Mouse (Mus musculus) limb, embryonic 13.5 days (tissue): ENCODE data around the gene Iqcf5. TPM values are rescaled to one million over a fixed set of nuclear protein-coding genes. Genes with fewer than 3 reads are reported as not detected.
A peak's percentile ranks its signal among the peaks of the same experiment; 100 is the strongest.

Experiments used
- ATAC-seq: fragments of 200-750 bp; cut with Nextera tagmentation; 2 replicates; pipeline ENCODE4 v1.8.0; 2017; ENCODE audit warnings: low read depth, moderate number of reproducible peaks, moderate TSS enrichment; ENCODE audit not compliant: low FRiP score
- H3K27ac ChIP-seq: fragments of 300-500 bp; sonication (generic); 2 replicates; pipeline ENCODE4 v1.5.1; 2015; ENCODE audit warnings: inconsistent platforms, mild to moderate bottlenecking, moderate library complexity
- H3K27me3 ChIP-seq: fragments of 300-500 bp; sonication (generic); 2 replicates; pipeline ENCODE4 v1.6.1; 2015; ENCODE audit warnings: mild to moderate bottlenecking, inconsistent platforms
- H3K36me3 ChIP-seq: fragments of 300-500 bp; sonication (generic); 2 replicates; pipeline ENCODE4 v1.6.1; 2015; ENCODE audit warnings: inconsistent platforms, mild to moderate bottlenecking, moderate library complexity
- H3K4me1 ChIP-seq: fragments of 300-500 bp; sonication (generic); 2 replicates; pipeline ENCODE4 v1.6.1; 2015; ENCODE audit warnings: inconsistent platforms
- H3K4me2 ChIP-seq: fragments of 300-500 bp; sonication (generic); replicated peaks from 2 replicates; pipeline ENCODE4 v1.6.1; 2015; ENCODE audit warnings: inconsistent platforms, mild to moderate bottlenecking, moderate library complexity
- H3K4me3 ChIP-seq: fragments of 300-500 bp; sonication (generic); 2 replicates; pipeline ENCODE4 v1.5.1; 2015; ENCODE audit warnings: moderate library complexity, mild to moderate bottlenecking, inconsistent platforms
- H3K9ac ChIP-seq: fragments of 300-500 bp; sonication (generic); 2 replicates; pipeline ENCODE4 v1.6.1; 2015; ENCODE audit warnings: mild to moderate bottlenecking, inconsistent platforms
- H3K9me3 ChIP-seq: fragments of 300-500 bp; sonication (generic); 2 replicates; pipeline ENCODE4 v1.6.1; 2016; ENCODE audit warnings: inconsistent platforms
- WGBS: fragments of 180-500 bp; shearing (Covaris S2); methylation state at CpG from one replicate; pipeline ENCODE4 v1.1.7; 2015; 5-methylcytosine and 5-hydroxymethylcytosine counted together
- polyA plus RNA-seq: library from polyadenylated mRNA; unstranded; fragments of >200 nt; fragmentation: Nextera tagmentation; extraction: Ambion mirVana; gene quantifications from 2 replicates; pipeline ENCODE4 v1.2.1, GENCODE M21; 2015

The Iqcf5 gene
- polyA plus RNA-seq, 1 experiment from 2014 or later: not detected

DNA sequence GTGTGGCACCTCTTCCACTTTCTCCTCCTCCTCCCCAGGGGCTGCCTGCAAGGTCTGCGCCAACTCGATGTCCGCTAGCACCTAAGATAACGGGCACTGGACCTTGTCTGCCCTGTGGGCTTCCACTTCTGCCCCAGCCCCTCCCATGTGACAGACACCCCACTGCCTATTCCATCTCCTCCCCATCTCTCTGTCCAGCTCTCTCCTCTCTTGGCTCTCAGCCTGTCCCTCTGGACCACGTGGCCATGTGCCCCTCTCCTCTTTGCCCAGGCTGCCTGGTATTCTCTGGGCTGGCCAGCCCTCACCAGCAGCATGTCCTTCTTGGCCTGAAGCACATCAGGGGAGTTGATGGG, 40.6 kb upstream of the Iqcf5 start:
- Histone ChIP-seq H3K9ac (no peak overlapping the region), H3K4me2 (no peak overlapping the region)
- no peak for ATAC-seq

DNA sequence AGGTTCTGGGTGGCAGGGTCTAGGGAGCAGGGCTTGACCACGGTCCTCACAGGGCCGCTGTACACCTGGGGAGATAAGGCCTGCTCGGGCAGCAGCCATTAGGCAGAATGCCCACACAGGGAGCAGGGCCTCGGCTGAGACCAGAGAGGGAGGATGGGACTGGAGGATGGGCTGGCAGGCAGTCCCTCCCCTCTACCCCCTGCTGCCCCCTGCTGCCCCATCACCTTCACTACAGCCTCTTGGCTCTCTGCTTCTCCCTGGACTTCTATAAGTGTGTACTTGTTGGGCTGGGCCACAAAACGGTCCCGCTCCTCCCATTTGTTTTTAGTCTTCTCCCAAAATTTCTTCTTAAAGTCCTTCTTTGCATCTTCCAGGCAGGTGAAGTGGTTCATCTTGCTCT, 39.9 kb upstream of the Iqcf5 start:
- H3K4me2 ChIP-seq: peak overlapping the region; percentile 35
- H3K4me1 ChIP-seq: peaks cover 39% of the 10 kb centered on the region
- 12% methylated on average over 6 of the region's 6 CpGs for WGBS
- H3K9me3 ChIP-seq: no peaks in the 10 kb centered on the region
- peaks cover 4% of the 10 kb centered on the region; the same call in 1 of the 2 replicates for H3K36me3 ChIP-seq
- H3K27me3 ChIP-seq: no peaks in the 10 kb centered on the region
- H3K9ac ChIP-seq: peak overlapping the region; percentile 55; the same call in 1 of the 2 replicates
- no peak overlapping the region for H3K27ac ChIP-seq
- no peak; the same call in 1 of the 2 replicates for ATAC-seq
- H3K4me3 ChIP-seq: no peak overlapping the region

More for the DNA sequence above, 40.6 kb upstream of the Iqcf5 start:
- H3K4me1 ChIP-seq: peaks cover 39% of the 10 kb centered on the region
- 65% methylated on average over 2 of the region's 5 CpGs for WGBS
- no peaks in the 10 kb centered on the region for H3K36me3 ChIP-seq
- H3K9me3 ChIP-seq: no peaks in the 10 kb centered on the region
- H3K27ac ChIP-seq: no peak overlapping the region
- no peak overlapping the region for H3K4me3 ChIP-seq
- H3K27me3 ChIP-seq: no peaks in the 10 kb centered on the region

- peaks cover 8% of the 10 kb centered on the region for H3K36me3 ChIP-seq
- no peaks in the 10 kb centered on the region for H3K27me3 ChIP-seq
- H3K4me1 ChIP-seq: peaks cover 39% of the 10 kb centered on the region
- 71% methylated on average over 7 of the region's 7 CpGs for WGBS
- peak overlapping the region; percentile 35 for H3K4me2 ChIP-seq
- no peaks in the 10 kb centered on the region for H3K9me3 ChIP-seq
- H3K9ac ChIP-seq: peak overlapping the region; percentile 39; the same call in 1 of the 2 replicates
- peak overlapping the region; percentile 1; the same call in 1 of the 2 replicates for H3K4me3 ChIP-seq
- no peak for ATAC-seq
- H3K27ac ChIP-seq: no peak overlapping the region
Measured at GRCm38 (mm10) chr9:106475046-106475445, 39.3 kb upstream of the Iqcf5 start.

DNA sequence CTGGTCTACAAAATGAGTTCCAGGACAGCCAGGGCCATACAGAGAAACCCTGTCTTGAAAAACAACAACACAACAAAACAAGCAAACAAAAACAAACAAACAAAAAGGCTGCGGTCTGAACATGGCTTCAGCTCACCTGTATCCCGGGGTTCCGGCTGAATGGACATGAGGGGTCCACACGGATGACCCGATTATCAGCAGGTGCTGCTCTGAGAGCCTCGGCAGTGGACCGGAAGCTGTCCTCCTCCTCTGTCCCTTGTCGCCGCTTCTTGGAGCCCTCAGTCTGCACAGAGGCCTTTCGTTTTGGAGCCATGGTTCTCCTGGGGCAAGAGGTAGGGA, 38.7 kb upstream of the Iqcf5 start, which contains the start of gene Rrp9:
Gene Rrp9 (plus strand): TSS at position 301 of the 339 bp plus-strand sequence.
- Histone ChIP-seq H3K36me3 (peaks cover 13% of the 10 kb centered on the region), H3K4me1 (peaks cover 39% of the 10 kb centered on the region), H3K27me3 (no peaks in the 10 kb centered on the region), H3K4me2 (peak within 1 kb of the TSS; percentile 52), H3K9ac (peak within 1 kb of the TSS; percentile 46; the same call in 1 of the 2 replicates), H3K27ac (peak within 1 kb of the TSS; percentile 62), H3K9me3 (no peaks in the 10 kb centered on the region), H3K4me3 (peak within 1 kb of the TSS; percentile 79)
- ATAC-seq: no peak
- WGBS: 90% methylated on average over 10 of the region's 10 CpGs

DNA sequence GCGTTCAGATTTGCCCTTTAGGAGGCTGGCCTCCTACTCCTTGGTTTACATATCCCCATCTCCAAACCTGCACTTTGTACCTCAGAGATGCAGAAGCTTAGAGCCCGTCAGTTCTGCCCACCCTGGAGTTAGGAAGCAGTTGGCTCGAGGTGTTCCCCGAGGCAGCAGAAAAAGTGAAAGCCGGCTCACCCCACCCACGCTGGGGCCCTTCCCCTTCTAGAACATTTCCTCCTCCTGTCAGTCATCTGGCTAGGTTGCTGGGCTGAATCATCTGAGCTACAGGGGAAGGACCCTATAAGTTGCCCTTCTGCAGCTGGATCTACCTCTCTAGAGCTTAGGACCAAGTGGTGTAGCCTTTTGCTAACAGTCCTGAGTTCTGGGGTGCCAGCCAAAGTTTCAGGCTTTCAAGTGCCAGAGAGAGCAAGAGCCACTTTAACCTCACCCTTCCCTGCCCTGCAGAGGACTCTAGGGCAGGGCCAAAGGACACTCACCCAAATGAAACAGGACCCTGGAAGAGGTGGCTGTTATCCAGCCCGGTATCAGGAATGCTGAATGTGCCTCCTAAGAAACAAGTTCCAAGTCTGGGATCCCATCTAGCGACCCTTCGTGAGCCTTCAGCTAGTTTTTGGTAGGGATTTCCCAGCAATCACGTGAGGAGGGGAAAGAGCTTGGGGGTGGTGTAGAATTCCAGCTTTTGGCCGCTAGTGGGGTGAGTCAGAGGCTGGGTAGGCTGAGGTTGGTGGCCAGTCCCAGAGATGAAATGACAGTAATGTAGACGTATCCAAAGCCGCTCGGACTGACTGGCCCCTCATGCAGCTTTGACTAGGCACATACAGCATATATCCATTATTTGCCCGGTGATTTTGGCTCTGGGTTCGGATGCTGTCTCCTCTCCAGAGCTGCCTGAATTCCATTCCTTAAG, 38.1 kb upstream of the Iqcf5 start:
- Histone ChIP-seq H3K9me3 (no peaks in the 10 kb centered on the region), H3K4me3 (peak overlapping the region; percentile 79), H3K36me3 (peaks cover 20% of the 10 kb centered on the region), H3K4me1 (peaks cover 39% of the 10 kb centered on the region), H3K27me3 (no peaks in the 10 kb centered on the region), H3K9ac (peak overlapping the region; percentile 46; the same call in 1 of the 2 replicates), H3K27ac (peak overlapping the region; percentile 62), H3K4me2 (peak overlapping the region; percentile 52)
- 25% methylated on average over 16 of the region's 16 CpGs for WGBS
- ATAC-seq: peak; percentile 30

GRCm38 (mm10) chr9:106476924-106477484, 37.4 kb upstream of the Iqcf5 start, which contains the start of gene Parp3:
TSS of gene Parp3 (minus strand) at chr9:106476949.
- Histone ChIP-seq H3K9ac (peak within 1 kb of the TSS; percentile 80), H3K4me1 (peaks cover 34% of the 10 kb centered on the region), H3K36me3 (peaks cover 25% of the 10 kb centered on the region), H3K27ac (peak within 1 kb of the TSS; percentile 62), H3K4me2 (peak within 1 kb of the TSS; percentile 97), H3K9me3 (no peaks in the 10 kb centered on the region), H3K27me3 (no peaks in the 10 kb centered on the region), H3K4me3 (peak within 1 kb of the TSS; percentile 79)
- WGBS: under 1% methylated on average over 41 of the region's 41 CpGs
- ATAC-seq: peak; percentile 99

GRCm38 (mm10) chr9:106477649-106478048, 36.7 kb upstream of the Iqcf5 start:
- H3K36me3 ChIP-seq: peaks cover 29% of the 10 kb centered on the region
- peak overlapping the region; percentile 79 for H3K4me3 ChIP-seq
- H3K9me3 ChIP-seq: no peaks in the 10 kb centered on the region
- 4% methylated on average over 16 of the region's 16 CpGs for WGBS
- no peaks in the 10 kb centered on the region for H3K27me3 ChIP-seq
- peak overlapping the region; percentile 80 for H3K9ac ChIP-seq
- ATAC-seq: no peak
- H3K27ac ChIP-seq: peak overlapping the region; percentile 10; the same call in 1 of the 2 replicates
- peaks cover 34% of the 10 kb centered on the region for H3K4me1 ChIP-seq
- H3K4me2 ChIP-seq: peak overlapping the region; percentile 97

DNA sequence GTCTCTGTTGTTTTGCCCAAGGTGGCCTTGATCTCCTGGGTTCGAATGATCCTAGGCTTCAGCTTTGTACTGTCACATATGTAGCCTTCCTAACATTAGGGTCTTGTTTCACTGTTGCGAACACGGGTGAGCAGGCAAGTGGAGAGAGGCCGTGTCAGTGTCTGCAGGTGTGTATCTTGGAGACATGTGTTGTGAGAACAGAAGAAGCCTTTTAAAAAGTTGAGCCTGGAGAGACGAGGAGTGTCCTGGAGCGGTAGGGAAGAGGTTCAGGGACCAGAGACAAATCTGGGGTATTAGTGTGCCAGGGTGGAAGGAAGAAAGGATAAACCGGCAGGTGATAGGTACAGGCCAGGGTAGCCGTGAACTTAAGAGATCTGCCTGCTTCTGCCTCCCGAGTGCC, 36.3 kb upstream of the Iqcf5 start:
- H3K4me1 ChIP-seq: peaks cover 34% of the 10 kb centered on the region
- ATAC-seq: no peak
- H3K4me3 ChIP-seq: peak overlapping the region; percentile 79
- H3K9me3 ChIP-seq: no peaks in the 10 kb centered on the region
- peak overlapping the region; percentile 80 for H3K9ac ChIP-seq
- WGBS: 83% methylated on average over 9 of the region's 9 CpGs
- no peak overlapping the region for H3K27ac ChIP-seq
- H3K27me3 ChIP-seq: no peaks in the 10 kb centered on the region
- H3K4me2 ChIP-seq: peak overlapping the region; percentile 97
- peaks cover 33% of the 10 kb centered on the region for H3K36me3 ChIP-seq

DNA sequence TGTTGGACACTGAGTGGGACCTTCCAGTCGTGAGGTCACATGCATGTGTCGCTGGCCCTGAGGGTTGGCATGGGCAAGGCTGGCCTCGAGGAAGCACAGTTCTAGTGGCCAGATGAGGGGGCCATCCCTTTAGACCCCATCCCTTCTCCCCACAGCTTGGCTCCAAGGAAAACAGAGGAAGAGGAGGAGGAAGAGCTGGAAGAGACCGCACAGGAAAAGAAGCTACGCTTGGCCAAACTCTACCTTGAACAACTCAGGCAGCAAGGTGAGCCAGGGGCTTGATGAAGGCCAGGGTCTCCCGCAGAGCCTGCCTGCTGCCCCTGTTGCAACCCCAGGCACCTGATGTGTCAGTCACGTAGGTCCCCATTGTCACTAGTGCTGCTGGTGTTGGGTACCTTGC, 33.8 kb upstream of the Iqcf5 start:
- WGBS: 88% methylated on average over 7 of the region's 7 CpGs
- H3K4me3 ChIP-seq: no peak overlapping the region
- H3K9ac ChIP-seq: no peak overlapping the region
- ATAC-seq: no peak
- no peak overlapping the region for H3K27ac ChIP-seq
- H3K4me2 ChIP-seq: no peak overlapping the region
- H3K36me3 ChIP-seq: peaks cover 58% of the 10 kb centered on the region
- H3K4me1 ChIP-seq: peaks cover 19% of the 10 kb centered on the region
- H3K9me3 ChIP-seq: no peaks in the 10 kb centered on the region
- H3K27me3 ChIP-seq: no peaks in the 10 kb centered on the region

GRCm38 (mm10) chr9:106481075-106481474, 33.3 kb upstream of the Iqcf5 start:
- Histone ChIP-seq H3K27ac (no peak overlapping the region), H3K9me3 (no peaks in the 10 kb centered on the region), H3K9ac (no peak overlapping the region; the same call in 1 of the 2 replicates), H3K4me3 (no peak overlapping the region), H3K4me2 (no peak overlapping the region), H3K4me1 (peaks cover 15% of the 10 kb centered on the region), H3K36me3 (peaks cover 63% of the 10 kb centered on the region), H3K27me3 (no peaks in the 10 kb centered on the region)
- ATAC-seq: no peak
- 94% methylated on average over 15 of the region's 15 CpGs for WGBS

DNA sequence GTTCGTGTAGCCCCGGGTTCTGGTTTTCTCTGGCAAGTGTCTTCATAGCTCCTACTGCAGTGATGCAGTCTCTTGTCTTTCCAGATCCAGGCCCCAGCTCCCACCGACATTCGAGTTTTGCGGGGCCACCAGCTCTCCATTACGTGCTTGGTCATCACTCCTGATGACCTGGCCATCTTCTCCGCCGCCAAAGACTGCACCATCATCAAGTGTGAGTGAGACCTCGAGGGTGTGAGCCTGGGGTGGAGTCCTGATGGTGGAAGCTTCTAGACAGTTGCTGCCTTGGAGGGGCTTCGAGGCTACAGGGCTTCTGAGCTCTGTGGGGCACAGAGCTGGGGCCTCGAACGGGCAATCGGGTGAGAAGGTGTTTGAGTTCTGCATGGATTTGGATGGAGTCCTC, 32.7 kb upstream of the Iqcf5 start:
- ATAC-seq: no peak
- H3K9ac ChIP-seq: no peak overlapping the region
- no peaks in the 10 kb centered on the region for H3K27me3 ChIP-seq
- H3K4me1 ChIP-seq: peaks cover 9% of the 10 kb centered on the region
- H3K27ac ChIP-seq: no peak overlapping the region
- WGBS: 94% methylated on average over 13 of the region's 13 CpGs
- H3K4me3 ChIP-seq: no peak overlapping the region
- peaks cover 68% of the 10 kb centered on the region for H3K36me3 ChIP-seq
- H3K4me2 ChIP-seq: no peak overlapping the region
- H3K9me3 ChIP-seq: no peaks in the 10 kb centered on the region

- Histone ChIP-seq H3K27me3 (no peaks in the 10 kb centered on the region), H3K9ac (no peak overlapping the region), H3K4me3 (no peak overlapping the region), H3K4me1 (peaks cover 7% of the 10 kb centered on the region), H3K36me3 (peaks cover 68% of the 10 kb centered on the region), H3K9me3 (no peaks in the 10 kb centered on the region), H3K4me2 (no peak overlapping the region), H3K27ac (no peak overlapping the region)
- 85% methylated on average over 17 of the region's 17 CpGs for WGBS
- no peak for ATAC-seq
Measured at GRCm38 (mm10) chr9:106482578-106483115, 31.7 kb upstream of the Iqcf5 start.
